Mouse (Mus musculus) urinary bladder, postnatal 25 days (tissue): ENCODE results near the gene Gm906.
"Not testable (repeated sequence)": the region's sequence is repeated elsewhere in the genome, so short reads cannot be mapped to it uniquely, and the experiment has no call there.

Source experiments
- DNase-seq: peaks from one replicate; pipeline ENCODE4 v3.0.0; 2022; ENCODE audit warnings: low spot score

Gene Gm906

GRCm38 (mm10) chr13:50250208-50250607 lies at the start of gene Gm906:
Gene Gm906 (minus strand): TSS chr13:50250308.
- not testable (repeated sequence) for DNase-seq

GRCm38 (mm10) chr13:50283308-50283707 lies 33.2 kb upstream of the Gm906 start:
- DNase-seq: not testable (repeated sequence)

DNA sequence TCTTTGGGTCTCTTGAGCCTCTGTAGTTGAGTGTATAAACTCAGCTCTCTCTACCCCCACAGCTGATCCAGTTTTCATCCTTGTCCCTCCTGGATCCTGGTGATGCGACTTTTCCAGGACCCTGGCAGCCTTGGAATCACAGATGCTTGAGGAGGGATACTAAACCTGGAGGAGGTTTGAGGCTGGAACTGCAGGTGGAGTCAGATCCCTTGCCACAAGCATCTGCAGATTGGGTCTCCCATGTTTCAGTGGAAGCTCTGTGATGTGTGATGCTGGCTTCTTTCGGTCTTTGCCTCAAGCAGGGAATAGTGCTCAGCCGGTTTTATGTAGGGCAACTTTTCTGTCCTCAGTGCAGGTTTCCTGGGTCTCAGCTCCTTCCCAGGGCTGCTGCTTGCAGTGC lies 13.6 kb downstream of the Gm906 start:
- no peak for DNase-seq

DNA sequence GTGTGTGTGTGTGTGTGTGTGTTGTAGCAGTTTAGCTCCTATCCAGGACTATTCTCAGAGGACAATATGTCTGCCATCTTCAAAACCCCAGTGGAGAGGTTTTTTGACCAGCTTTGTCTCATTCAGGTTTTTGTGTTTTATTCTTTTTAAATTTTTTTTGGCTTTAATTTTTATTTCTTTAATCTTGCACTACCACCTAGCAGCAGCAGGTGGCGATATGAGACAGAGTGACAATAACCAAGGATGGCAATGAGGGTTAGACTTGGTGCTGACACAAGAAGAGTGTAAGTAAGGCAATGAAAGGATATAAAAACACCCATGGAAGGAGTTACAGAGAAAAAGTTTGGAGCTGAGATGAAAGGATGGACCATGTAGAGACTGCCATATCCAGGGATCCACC lies 38.3 kb downstream of the Gm906 start:
- DNase-seq: not testable (repeated sequence)

DNA sequence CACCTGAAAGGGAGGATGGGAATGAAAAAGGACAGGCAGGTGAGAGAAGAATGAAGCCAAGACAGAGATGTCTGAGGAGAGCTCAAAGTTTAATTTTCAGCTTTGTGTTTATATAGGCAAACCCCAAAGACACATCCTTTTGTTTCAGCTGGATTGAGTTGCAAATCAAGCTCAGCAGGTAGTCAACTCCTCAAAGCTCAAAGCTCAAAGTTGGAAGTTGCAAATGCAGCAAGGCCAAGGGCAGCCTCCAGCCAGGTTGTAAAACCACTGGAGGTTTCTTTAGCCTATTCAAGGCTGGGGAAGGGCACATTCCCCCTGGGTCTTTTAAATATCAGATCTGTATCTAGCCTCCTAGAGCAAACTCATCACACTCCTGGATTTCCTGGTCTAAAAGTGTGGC lies 39.9 kb downstream of the Gm906 start:
- DNase-seq: not testable (repeated sequence)

DNA sequence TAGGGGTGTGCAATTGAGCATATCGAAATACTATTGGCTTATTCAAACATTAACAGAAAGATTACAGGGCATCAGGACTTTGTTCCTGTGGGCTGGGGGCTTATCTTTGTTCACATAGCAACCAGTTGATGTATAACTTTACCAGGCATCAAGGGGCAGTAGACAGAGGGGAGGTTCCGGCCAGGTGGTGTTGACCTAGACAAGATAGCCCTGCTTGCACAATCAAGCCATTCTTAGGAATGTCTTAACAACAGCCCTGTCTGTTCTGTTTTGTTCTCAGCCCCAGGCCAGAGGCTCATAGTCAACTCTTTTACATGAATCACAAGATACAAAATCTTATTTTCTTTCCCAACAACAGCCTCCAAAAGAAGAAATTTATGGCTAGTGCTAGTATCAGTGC lies 40.5 kb downstream of the Gm906 start:
- not testable (repeated sequence) for DNase-seq

DNA sequence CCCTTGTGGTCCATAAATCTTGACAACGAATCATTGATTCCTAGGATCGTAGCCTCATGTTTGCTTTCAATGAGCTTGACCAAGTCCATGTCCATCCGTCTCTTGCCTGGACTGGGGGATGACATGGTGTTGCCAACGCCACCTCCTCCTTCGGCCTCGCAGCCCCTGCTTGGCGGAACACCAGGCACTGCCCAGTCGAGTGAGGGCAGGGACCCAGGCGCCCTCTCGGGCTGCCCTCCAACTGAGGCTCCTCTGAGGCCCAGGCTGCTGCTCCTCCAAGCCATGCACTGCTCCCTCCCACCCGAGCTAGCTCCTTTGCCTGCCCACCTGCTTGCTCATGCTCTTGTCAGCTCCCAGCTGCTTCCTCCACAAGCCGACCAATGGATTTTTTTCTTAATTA lies 42.1 kb downstream of the Gm906 start:
- no peak for DNase-seq

DNA sequence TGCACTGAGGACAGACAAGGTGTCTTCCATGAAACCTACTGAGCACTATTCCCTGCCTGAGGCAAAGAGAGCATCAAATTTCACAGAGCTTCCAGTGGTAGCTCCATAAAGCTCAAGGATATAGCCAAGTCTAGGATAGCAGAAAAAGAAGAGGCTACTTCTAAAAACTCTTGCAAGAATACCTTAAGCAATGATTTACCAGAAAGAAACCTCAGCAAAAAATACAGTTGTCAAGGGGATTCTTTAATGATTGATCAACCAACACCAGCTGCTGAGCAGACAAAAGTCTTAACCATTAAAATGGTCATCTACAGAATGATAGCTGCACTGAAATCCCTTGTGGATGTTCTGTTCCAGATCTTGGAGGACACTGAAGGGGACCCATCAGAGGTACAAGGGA lies 53.3 kb downstream of the Gm906 start:
- not testable (repeated sequence) for DNase-seq
